9 mouse cellular contexts compared by ENCODE assay signal in genomic region chr13:41250318-41250981, GRCm38 (mm10). TPM values are rescaled to one million over a fixed set of nuclear protein-coding genes. Genes with fewer than 3 reads are reported as not detected.
DNase-seq lines count a peak whose midpoint lies in the region; ATAC-seq and TF ChIP-seq lines count a peak whose summit lies in the region.
"Had no signal": no experiment of that assay in that cellular context is flagged by ENCODE, and none has a peak within 500 bp of the region (broad histone marks: within the 10 kb centered on the region; RNA-seq: fewer than 3 reads in every experiment).

No protein-coding gene starts in this region.

- H3K9me3 ChIP-seq in ES-E14 (ENCODE audit: control insufficient read depth, insufficient read depth, low read depth, low read length), result no peaks in the 10 kb centered on the region
- H3K9me3 ChIP-seq in hindbrain, postnatal 0 days (ENCODE audit: low read length), result no peaks in the 10 kb centered on the region

- in situ Hi-C loops in ES-E14 (cut with MboI; ENCODE audit: low sequenced_read_pairs in 2 of 2, unreplicated experiment in 2 of 2), result no loop called here

- H3K9ac ChIP-seq in ES-E14 (ENCODE audit: insufficient read depth, low read depth, low read length, poor library complexity, severe bottlenecking), result peak overlapping the region; percentile 88
- peak overlapping the region; percentile 85 for H3K9ac ChIP-seq in hindbrain, postnatal 0 days (replicated peaks; ENCODE audit: low read length)

- H3K27me3 ChIP-seq in hindbrain, postnatal 0 days (ENCODE audit: insufficient read depth, low read length), result no peaks in the 10 kb centered on the region

- 0 out of 2 replicates have a peak overlapping the region, but pooled peaks have one; percentile 29 for H3K27ac ChIP-seq in ES-E14 (ENCODE audit: insufficient read depth, low read depth, low read length, poor library complexity, severe bottlenecking)
- 0 out of 2 replicates have a peak overlapping the region, but pooled peaks have one; percentile 8 for H3K27ac ChIP-seq in cortical plate, adult 2 months (ENCODE audit: insufficient read depth, low read length)
- H3K27ac ChIP-seq in hindbrain, postnatal 0 days, result peak overlapping the region; percentile 89

- H3K36me3 ChIP-seq in ES-E14 (ENCODE audit: control insufficient read depth, insufficient read depth, low read length, poor library complexity, severe bottlenecking), result no peaks in the 10 kb centered on the region
- no peaks in the 10 kb centered on the region for H3K36me3 ChIP-seq in hindbrain, postnatal 0 days (ENCODE audit: insufficient read depth, low read length)

- peak overlapping the region; percentile 65 for H3K4me2 ChIP-seq in hindbrain, postnatal 0 days (ENCODE audit: low read depth, low read length)

- no peak for TF ChIP-seq CTCF in cortical plate, adult 2 months (IDR thresholded peaks at IDR 0.05; ENCODE audit: extremely low read depth, insufficient read depth, low read length)
- no peak for TF ChIP-seq CTCF in hindbrain, postnatal 0 days (IDR thresholded peaks at IDR 0.05; ENCODE audit: low read depth)

- peak; percentile 58 for DNase-seq in kidney, adult 11 months
- DNase-seq in kidney, postnatal 10 days, result no peak
- no peak for DNase-seq in ES-E14 (ENCODE audit: low read depth, low spot score)
- no peak for DNase-seq in hindbrain, postnatal 0 days (ENCODE audit: low spot score)
- DNase-seq in lung, postnatal 36 days, result peak; percentile 23
- no peak for DNase-seq in cerebellum, adult 11 months
- no peak for DNase-seq in gastrocnemius, adult 18-20 months (ENCODE audit: low spot score)

- peaks cover 2 to 3% of the 10 kb centered on the region in 2 experiments; a peak in 2 of 4 replicates for H3K4me1 ChIP-seq in ES-E14 (ENCODE audit: control insufficient read depth in 2 of 2, insufficient read depth in 2 of 2, low read length in 2 of 2, poor library complexity in 1 of 2)
- H3K4me1 ChIP-seq in cortical plate, adult 2 months (ENCODE audit: control insufficient read depth, insufficient read depth, low read length), result no peaks in the 10 kb centered on the region; the same call in 1 of the 2 replicates
- peaks cover 11% of the 10 kb centered on the region; the same call in 1 of the 2 replicates for H3K4me1 ChIP-seq in hindbrain, postnatal 0 days (ENCODE audit: insufficient read depth, low read length)

- WGBS in hindbrain, postnatal 0 days, result under 1% methylated on average over 26 of the region's 27 CpGs

- H3K4me3 ChIP-seq in ES-E14 (ENCODE audit: insufficient read depth in 1 of 2, low read depth in 1 of 2, low read length in 2 of 2, poor library complexity in 1 of 2, severe bottlenecking in 1 of 2), result peak overlapping the region; percentile 87 to 92
- peak overlapping the region; percentile 97 for H3K4me3 ChIP-seq in cortical plate, adult 2 months (ENCODE audit: insufficient read depth, low read length)
- peak overlapping the region; percentile 71 for H3K4me3 ChIP-seq in hindbrain, postnatal 0 days (ENCODE audit: low read length)

- no peak for TF ChIP-seq POLR2A in cortical plate, adult 2 months (IDR thresholded peaks at IDR 0.05; ENCODE audit: extremely low read depth, insufficient read depth, low read length)

- ATAC-seq in hindbrain, postnatal 0 days, result no peak

TF ChIP-seq in ES-E14, 5 proteins besides CTCF, POLR2A, EP300 and RAD21:
- TF ChIP-seq HCFC1 (IDR thresholded peaks at IDR 0.05; ENCODE audit: borderline replicate concordance, insufficient read depth, low read length), result no peak
- TF ChIP-seq ZC3H11A (IDR thresholded peaks at IDR 0.05; ENCODE audit: borderline replicate concordance, low read depth, low read length), result no peak
- TF ChIP-seq ZNF384 (IDR thresholded peaks at IDR 0.05; ENCODE audit: low read depth, low read length), result peak; percentile 94
- no peak for TF ChIP-seq MAFK (IDR thresholded peaks at IDR 0.05; ENCODE audit: insufficient read depth, low read depth, low read length)

RNA-seq across cellular contexts. Expression of gene Smim13, which starts 0.8 kb away (rescaled TPM):
- 5.5 and 7.4 TPM in 2 replicates for total RNA-seq in ES-E14 (2012; rRNA removed)
- polyA plus RNA-seq in cortical plate, adult 2 months (2012; rRNA removed), result 121 and 125 TPM in 2 replicates
- 44.2 and 44.8 TPM in 2 replicates for total RNA-seq in hindbrain, postnatal 0 days (2014; rRNA removed)
- polyA plus RNA-seq in hindbrain, postnatal 0 days (2015; fragmentation: Nextera tagmentation; extraction: Ambion mirVana), result 26.7 and 27.5 TPM in 2 replicates
- 10 to 100 TPM; 37.3 to 37.5 TPM for total RNA-seq in gastrocnemius, adult 18-20 months (2021)

RNA-seq across cellular contexts. Expression of gene Gm17364, which starts 23.3 kb away (rescaled TPM):
- total RNA-seq in ES-E14 (2012; rRNA removed), result not detected in 2 replicates
- polyA plus RNA-seq in cortical plate, adult 2 months (2012; rRNA removed), result not detected in 2 replicates
- total RNA-seq in hindbrain, postnatal 0 days (2014; rRNA removed), result not detected in 2 replicates
- not detected in 2 replicates for polyA plus RNA-seq in hindbrain, postnatal 0 days (2015; fragmentation: Nextera tagmentation; extraction: Ambion mirVana)
- total RNA-seq in gastrocnemius, adult 18-20 months (2021), result not detected
- polyA plus RNA-seq: gonadal fat pad, adult 2 months had no signal

RNA-seq across cellular contexts. Expression of gene Elovl2, which starts 30.2 kb away (rescaled TPM):
- total RNA-seq in ES-E14 (2012; rRNA removed), result 3.7 and 5.7 TPM in 2 replicates
- 11.9 and 12.6 TPM in 2 replicates for polyA plus RNA-seq in cortical plate, adult 2 months (2012; rRNA removed)
- total RNA-seq in hindbrain, postnatal 0 days (2014; rRNA removed), result 26.8 and 32.3 TPM in 2 replicates
- 29.9 and 31.2 TPM in 2 replicates for polyA plus RNA-seq in hindbrain, postnatal 0 days (2015; fragmentation: Nextera tagmentation; extraction: Ambion mirVana)
- total RNA-seq in gastrocnemius, adult 18-20 months (2021), result under 1 TPM; 0.05 to 0.12 TPM

Comparison
In these comparisons a context has a peak if more than half of its experiments do, and no peak if none do; other contexts are left out.
1. DNase-seq: peak in kidney, adult 11 months (single experiment) and lung, postnatal 36 days (single experiment); none in kidney, postnatal 10 days (single experiment), ES-E14 (single experiment), hindbrain, postnatal 0 days (single experiment), cerebellum, adult 11 months (single experiment) and gastrocnemius, adult 18-20 months (single experiment).
2. H3K27ac ChIP-seq: peak in every context shown above with its lines; median percentile 89 in hindbrain, postnatal 0 days; 29 in ES-E14; 8 in cortical plate, adult 2 months.
3. Peak in every context shown above with its lines, with median percentiles within 50 percentile points of each other: H3K4me3 ChIP-seq.